Mouse (Mus musculus) adrenal gland, adult 2 months (tissue): ENCODE results near the gene Slc29a1. TPM values are rescaled to one million over a fixed set of nuclear protein-coding genes. Genes with fewer than 3 reads are reported as not detected.
A peak's percentile ranks its signal among the peaks of the same experiment; 100 is the strongest.

Experiments used
- DNase-seq: peaks from one replicate; pipeline ENCODE4 v3.0.0; 2021
- polyA plus RNA-seq: library from polyadenylated mRNA; depleted of rRNA; stranded (reverse); fragments of >200 nt; gene quantifications from 2 replicates; pipeline ENCODE4 v1.2.3, GENCODE M21; 2012; rRNA removed
- total RNA-seq, 2 experiments: library from RNA; stranded (reverse); gene quantifications; 2 replicates each; pipeline ENCODE4 v1.2.3; 2021

Slc29a1 gene
- total and polyA plus RNA-seq, 3 experiments: 104 to 410 (median 197) TPM

GRCm38 (mm10) chr17:45551249-45551796, 48.1 kb downstream of the Slc29a1 start:
- DNase-seq: no peak

GRCm38 (mm10) chr17:45550253-45550652, 49.2 kb downstream of the Slc29a1 start:
- DNase-seq: no peak

GRCm38 (mm10) chr17:45549617-45550181, 49.7 kb downstream of the Slc29a1 start, which contains the start of gene Tmem151b:
Tmem151b (minus strand) TSS chr17:45549677.
- no peak for DNase-seq

- no peak for DNase-seq
These were observed 50.6 kb downstream of the Slc29a1 start for GRCm38 (mm10) chr17:45548541-45549512.

GRCm38 (mm10) chr17:45547461-45548190, 51.8 kb downstream of the Slc29a1 start:
- no peak for DNase-seq

- no peak for DNase-seq
These were observed 52.5 kb downstream of the Slc29a1 start for GRCm38 (mm10) chr17:45546941-45547340.

- DNase-seq: peak; percentile 14
These were observed 54.0 kb downstream of the Slc29a1 start for GRCm38 (mm10) chr17:45545278-45545961.

GRCm38 (mm10) chr17:45544873-45545277, 54.5 kb downstream of the Slc29a1 start:
- no peak for DNase-seq

GRCm38 (mm10) chr17:45544001-45544872, 55.2 kb downstream of the Slc29a1 start:
- no peak for DNase-seq

GRCm38 (mm10) chr17:45543115-45543514, 56.3 kb downstream of the Slc29a1 start:
- DNase-seq: no peak

GRCm38 (mm10) chr17:45542705-45543104, 56.7 kb downstream of the Slc29a1 start:
- DNase-seq: no peak

GRCm38 (mm10) chr17:45542129-45542528, 57.3 kb downstream of the Slc29a1 start:
- DNase-seq: no peak

- DNase-seq: no peak
These were observed 59.7 kb downstream of the Slc29a1 start for GRCm38 (mm10) chr17:45539664-45540063.

GRCm38 (mm10) chr17:45538394-45538793, 61.0 kb downstream of the Slc29a1 start:
- no peak for DNase-seq

GRCm38 (mm10) chr17:45536264-45536663, 63.1 kb downstream of the Slc29a1 start:
- DNase-seq: no peak

Other genes with a start within 250 kb of the Slc29a1 start
- gene Cdc5l, start 165.9 kb downstream of the Slc29a1 start, total RNA-seq: 10 to 100 TPM; 40.8 to 49.8 TPM
- gene Cdc5l, start 165.9 kb downstream of the Slc29a1 start, polyA plus RNA-seq: 3.0 and 3.9 TPM in 2 replicates
- gene Spats1, start 124.2 kb downstream of the Slc29a1 start, total RNA-seq: not detected
- 0.08 TPM in 1 of 2 replicates, not detected in the other for gene Spats1, start 124.2 kb downstream of the Slc29a1 start, polyA plus RNA-seq
- 10 to 100 TPM; 13.3 to 17.6 TPM for gene Aars2, start 92.8 kb downstream of the Slc29a1 start, total RNA-seq
- 22.7 and 23.3 TPM in 2 replicates for gene Aars2, start 92.8 kb downstream of the Slc29a1 start, polyA plus RNA-seq
- not detected for gene Tcte1, start 76.2 kb downstream of the Slc29a1 start, total RNA-seq
- not detected in 2 replicates for gene Tcte1, start 76.2 kb downstream of the Slc29a1 start, polyA plus RNA-seq
- gene Tmem151b, start 49.9 kb downstream of the Slc29a1 start, total RNA-seq: under 1 TPM; 0.06 to 0.17 TPM
- 0.09 and 0.74 TPM in 2 replicates for gene Tmem151b, start 49.9 kb downstream of the Slc29a1 start, polyA plus RNA-seq
- gene Nfkbie, start 43.9 kb downstream of the Slc29a1 start, total RNA-seq: 1 to 10 TPM; 3.0 to 5.6 TPM
- gene Nfkbie, start 43.9 kb downstream of the Slc29a1 start, polyA plus RNA-seq: 5.2 and 6.4 TPM in 2 replicates
- gene Slc35b2, start 35.7 kb downstream of the Slc29a1 start, total RNA-seq: 10 to 100 TPM; 43.6 to 59.7 TPM
- 167 and 198 TPM in 2 replicates for gene Slc35b2, start 35.7 kb downstream of the Slc29a1 start, polyA plus RNA-seq
- 1,000 to 10,000 TPM; 1,973 to 2,851 TPM for gene Hsp90ab1, start 26.3 kb downstream of the Slc29a1 start, total RNA-seq
- 197 and 291 TPM in 2 replicates for gene Hsp90ab1, start 26.3 kb downstream of the Slc29a1 start, polyA plus RNA-seq
- not detected for gene Mymx, start 2.5 kb upstream of the Slc29a1 start, total RNA-seq
- 0.18 and 0.55 TPM in 2 replicates for gene Mymx, start 2.5 kb upstream of the Slc29a1 start, polyA plus RNA-seq
- gene Capn11, start 59.7 kb upstream of the Slc29a1 start, total RNA-seq: under 1 TPM; 0.59 to 0.95 TPM
- 0.03 TPM in 1 of 2 replicates, not detected in the other for gene Capn11, start 59.7 kb upstream of the Slc29a1 start, polyA plus RNA-seq
- gene Mrpl14, start 86.7 kb upstream of the Slc29a1 start, total RNA-seq: 100 to 1,000 TPM; 126 to 132 TPM
- gene Mrpl14, start 86.7 kb upstream of the Slc29a1 start, polyA plus RNA-seq: 223 and 257 TPM in 2 replicates
- gene Tmem63b, start 87.3 kb upstream of the Slc29a1 start, total RNA-seq: 10 to 100 TPM; 37.9 to 54.8 TPM
- gene Tmem63b, start 87.3 kb upstream of the Slc29a1 start, polyA plus RNA-seq: 68.9 and 71.9 TPM in 2 replicates
- not detected for gene 1600014C23Rik, start 134.2 kb upstream of the Slc29a1 start, total RNA-seq
- not detected in 2 replicates for gene 1600014C23Rik, start 134.2 kb upstream of the Slc29a1 start, polyA plus RNA-seq